Mouse (Mus musculus) spleen, adult 2 months (tissue): ENCODE data around the gene Mat2a.

Experiments used
- CTCF ChIP-seq: fragments of 200-500 bp; IDR thresholded peaks from 2 replicates; pipeline ENCODE4 v1.5.1; 2011; ENCODE audit warnings: mild to moderate bottlenecking, inconsistent platforms; ENCODE audit not compliant: insufficient read depth, insufficient read length, insufficient replicate concordance; ENCODE audit errors: extremely low read depth
- POLR2A ChIP-seq: fragments of 200-500 bp; IDR thresholded peaks from 2 replicates; pipeline ENCODE4 v1.6.1; 2011; ENCODE audit warnings: low read depth, low read length, inconsistent platforms

- no peak for TF ChIP-seq CTCF
- no peak for TF ChIP-seq POLR2A
Observed at GRCm38 (mm10) chr6:72454833-72455373, 15.5 kb upstream of the Mat2a start.
